Mouse (Mus musculus): ENCODE data around the gene Sytl1.

GRCm38 (mm10) chr4:133294084-133294483, 31.2 kb upstream of the Sytl1 start:
- TF ChIP-seq CTCF (IDR thresholded peaks at IDR 0.05 in 2 of 3, conservative IDR thresholded peaks at IDR 0.05 in 1 of 3; ENCODE audit: control insufficient read depth in 1 of 3, insufficient read depth in 1 of 3, low read depth in 2 of 3, low read length in 3 of 3, poor library complexity in 1 of 3, severe bottlenecking in 1 of 3) (no peak), MAX (IDR thresholded peaks at IDR 0.05; ENCODE audit: low read length) (no peak), POLR2AphosphoS2 (IDR thresholded peaks at IDR 0.05; ENCODE audit: low read length) (no peak), POLR2A (IDR thresholded peaks at IDR 0.05; ENCODE audit: control insufficient read depth in 1 of 2, insufficient read depth in 1 of 2, low read depth in 1 of 2, low read length in 2 of 2, poor library complexity in 1 of 2) (no peak), MXI1 (IDR thresholded peaks at IDR 0.05; ENCODE audit: low read depth, low read length) (no peak), UBTF (IDR thresholded peaks at IDR 0.05; ENCODE audit: borderline replicate concordance, insufficient read depth, low read depth, low read length) (no peak), MAFK (IDR thresholded peaks at IDR 0.05; ENCODE audit: borderline replicate concordance, low read depth, low read length) (no peak), GATA1 (IDR thresholded peaks at IDR 0.05; ENCODE audit: low read depth, low read length) (no peak), ZC3H11A (IDR thresholded peaks at IDR 0.05; ENCODE audit: low read depth, low read length) (no peak), HCFC1 (IDR thresholded peaks at IDR 0.05; ENCODE audit: low read depth, low read length) (no peak), GABPA (IDR thresholded peaks at IDR 0.05; ENCODE audit: low read depth, low read length) (no peak)
